Mouse (Mus musculus): ENCODE measurements at regions not wholly inside any gene's neighbourhood (a gene's known extent, or its start where the extent isn't known, plus 50 kb on each side); places are given as distances from the start of the nearest gene placed in this dataset.

DNA sequence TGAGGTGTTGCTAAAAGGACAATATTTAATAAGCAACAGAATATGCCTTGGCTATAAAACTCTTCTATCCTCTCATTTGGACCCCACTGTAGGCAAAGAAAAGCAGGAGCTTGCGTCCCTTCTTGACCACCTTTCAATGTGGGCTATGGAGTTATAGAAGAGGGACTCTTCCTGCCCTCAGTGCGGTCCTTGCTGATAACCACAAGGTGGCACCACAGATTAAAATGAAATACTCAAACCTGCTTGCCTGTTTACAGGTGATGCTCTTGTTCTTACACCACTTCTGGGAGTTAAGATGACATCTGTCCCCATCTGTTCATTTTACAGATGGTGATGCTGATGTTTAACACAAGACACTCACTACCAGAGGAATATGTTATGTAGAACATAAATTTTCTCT is 291.1 kb upstream of the Pappa start:
- H3K4me1 ChIP-seq (ENCODE audit: control insufficient read depth, insufficient read depth, low read length): no peaks in the 10 kb centered on the region
- no peaks in the 10 kb centered on the region for H3K9me3 ChIP-seq (replicated peaks; ENCODE audit: control insufficient read depth, low read length, poor library complexity, severe bottlenecking)
- no peaks in the 10 kb centered on the region for H3K36me3 ChIP-seq (ENCODE audit: control insufficient read depth, insufficient read depth, low read length)
- H3K4me3 ChIP-seq (ENCODE audit: low read depth, low read length): no peak overlapping the region
- no peak overlapping the region for H3K4me2 ChIP-seq (ENCODE audit: low read length)
- H3K9ac ChIP-seq (ENCODE audit: low read depth, low read length): no peak overlapping the region
- no peak overlapping the region for H3K27ac ChIP-seq (ENCODE audit: low read length)
- no peaks in the 10 kb centered on the region for H3K27me3 ChIP-seq (ENCODE audit: control insufficient read depth, insufficient read depth, low read depth, low read length)
- ATAC-seq: no peak
- WGBS: 52% methylated on average over 2 of the region's 2 CpGs

GRCm38 (mm10) chr4:64874521-64874920 is 249.5 kb upstream of the Pappa start:
- Histone ChIP-seq H3K9me3 (replicated peaks; ENCODE audit: control insufficient read depth, low read length, poor library complexity, severe bottlenecking) (no peaks in the 10 kb centered on the region), H3K4me1 (ENCODE audit: control insufficient read depth, insufficient read depth, low read length) (no peaks in the 10 kb centered on the region), H3K27ac (ENCODE audit: low read length) (no peak overlapping the region), H3K4me2 (ENCODE audit: low read length) (no peak overlapping the region), H3K4me3 (ENCODE audit: low read depth, low read length) (no peak overlapping the region), H3K27me3 (ENCODE audit: control insufficient read depth, insufficient read depth, low read depth, low read length) (no peaks in the 10 kb centered on the region), H3K9ac (ENCODE audit: low read depth, low read length) (no peak overlapping the region), H3K36me3 (ENCODE audit: control insufficient read depth, insufficient read depth, low read length) (no peaks in the 10 kb centered on the region)
- WGBS: 82% methylated on average over 2 of the region's 2 CpGs
- ATAC-seq: no peak

GRCm38 (mm10) chr4:64876924-64877323 is 247.1 kb upstream of the Pappa start:
- ATAC-seq: no peak
- no peaks in the 10 kb centered on the region for H3K36me3 ChIP-seq (ENCODE audit: control insufficient read depth, insufficient read depth, low read length)
- H3K4me2 ChIP-seq (ENCODE audit: low read length): no peak overlapping the region
- WGBS: 98% methylated on average over 1 of the region's 1 CpGs
- no peak overlapping the region for H3K4me3 ChIP-seq (ENCODE audit: low read depth, low read length)
- no peak overlapping the region for H3K27ac ChIP-seq (ENCODE audit: low read length)
- no peaks in the 10 kb centered on the region for H3K9me3 ChIP-seq (replicated peaks; ENCODE audit: control insufficient read depth, low read length, poor library complexity, severe bottlenecking)
- H3K9ac ChIP-seq (ENCODE audit: low read depth, low read length): no peak overlapping the region
- H3K27me3 ChIP-seq (ENCODE audit: control insufficient read depth, insufficient read depth, low read depth, low read length): no peaks in the 10 kb centered on the region
- H3K4me1 ChIP-seq (ENCODE audit: control insufficient read depth, insufficient read depth, low read length): no peaks in the 10 kb centered on the region

- H3K4me2 ChIP-seq (ENCODE audit: low read length): no peak overlapping the region
- H3K4me3 ChIP-seq (ENCODE audit: low read depth, low read length): no peak overlapping the region
- H3K4me1 ChIP-seq (ENCODE audit: control insufficient read depth, insufficient read depth, low read length): no peaks in the 10 kb centered on the region
- WGBS: 80% methylated on average over 3 of the region's 3 CpGs
- ATAC-seq: no peak
- no peaks in the 10 kb centered on the region for H3K27me3 ChIP-seq (ENCODE audit: control insufficient read depth, insufficient read depth, low read depth, low read length)
- H3K9me3 ChIP-seq (replicated peaks; ENCODE audit: control insufficient read depth, low read length, poor library complexity, severe bottlenecking): no peaks in the 10 kb centered on the region
- no peaks in the 10 kb centered on the region for H3K36me3 ChIP-seq (ENCODE audit: control insufficient read depth, insufficient read depth, low read length)
- H3K9ac ChIP-seq (ENCODE audit: low read depth, low read length): no peak overlapping the region
- H3K27ac ChIP-seq (ENCODE audit: low read length): no peak overlapping the region
Measured at GRCm38 (mm10) chr4:64897935-64898334, 226.0 kb upstream of the Pappa start.

- Histone ChIP-seq H3K27me3 (ENCODE audit: control insufficient read depth, insufficient read depth, low read depth, low read length) (no peaks in the 10 kb centered on the region), H3K36me3 (ENCODE audit: control insufficient read depth, insufficient read depth, low read length) (no peaks in the 10 kb centered on the region), H3K27ac (ENCODE audit: low read length) (no peak overlapping the region), H3K4me3 (ENCODE audit: low read depth, low read length) (no peak overlapping the region), H3K9ac (ENCODE audit: low read depth, low read length) (no peak overlapping the region), H3K4me2 (ENCODE audit: low read length) (no peak overlapping the region), H3K4me1 (ENCODE audit: control insufficient read depth, insufficient read depth, low read length) (no peaks in the 10 kb centered on the region), H3K9me3 (replicated peaks; ENCODE audit: control insufficient read depth, low read length, poor library complexity, severe bottlenecking) (no peaks in the 10 kb centered on the region)
- WGBS: 71% methylated on average over 5 of the region's 5 CpGs
- ATAC-seq: no peak
Measured at GRCm38 (mm10) chr4:64901091-64901845, 222.7 kb upstream of the Pappa start.

DNA sequence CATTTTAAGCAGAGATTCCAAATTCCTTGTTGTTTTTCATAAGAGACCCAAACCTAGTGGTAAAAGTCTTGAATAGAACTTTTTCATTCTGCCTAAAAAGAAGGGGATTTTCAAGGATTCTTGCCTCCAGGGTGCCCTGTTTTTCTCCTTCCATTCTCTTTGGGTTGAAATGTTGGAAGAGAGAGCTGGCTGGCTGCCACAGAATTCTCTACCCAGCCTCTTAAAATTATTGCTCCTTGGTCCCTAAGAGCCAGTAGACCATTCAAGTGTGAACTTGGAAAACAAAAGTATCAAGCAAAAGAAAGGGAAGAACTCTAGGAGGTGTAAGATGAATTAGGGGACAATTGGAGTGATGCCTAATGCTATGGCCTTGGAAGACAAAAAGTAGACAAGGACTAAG is 200.2 kb upstream of the Pappa start:
- no peaks in the 10 kb centered on the region for H3K4me1 ChIP-seq (ENCODE audit: control insufficient read depth, insufficient read depth, low read length)

GRCm38 (mm10) chr4:64928553-64928952 is 195.4 kb upstream of the Pappa start:
- H3K4me1 ChIP-seq (ENCODE audit: control insufficient read depth, insufficient read depth, low read length): no peaks in the 10 kb centered on the region
- no peak for ATAC-seq
- H3K36me3 ChIP-seq (ENCODE audit: control insufficient read depth, insufficient read depth, low read length): no peaks in the 10 kb centered on the region
- H3K4me2 ChIP-seq (ENCODE audit: low read length): no peak overlapping the region
- H3K9ac ChIP-seq (ENCODE audit: low read depth, low read length): no peak overlapping the region
- no peaks in the 10 kb centered on the region for H3K9me3 ChIP-seq (replicated peaks; ENCODE audit: control insufficient read depth, low read length, poor library complexity, severe bottlenecking)
- no peak overlapping the region for H3K4me3 ChIP-seq (ENCODE audit: low read depth, low read length)
- no peaks in the 10 kb centered on the region for H3K27me3 ChIP-seq (ENCODE audit: control insufficient read depth, insufficient read depth, low read depth, low read length)
- no peak overlapping the region for H3K27ac ChIP-seq (ENCODE audit: low read length)
- 74% methylated on average over 2 of the region's 2 CpGs for WGBS

More for the DNA sequence above, 200.2 kb upstream of the Pappa start:
- H3K9me3 ChIP-seq (replicated peaks; ENCODE audit: control insufficient read depth, low read length, poor library complexity, severe bottlenecking): no peaks in the 10 kb centered on the region
- no peak overlapping the region for H3K4me2 ChIP-seq (ENCODE audit: low read length)
- no peaks in the 10 kb centered on the region for H3K36me3 ChIP-seq (ENCODE audit: control insufficient read depth, insufficient read depth, low read length)
- no peak for ATAC-seq
- H3K27me3 ChIP-seq (ENCODE audit: control insufficient read depth, insufficient read depth, low read depth, low read length): no peaks in the 10 kb centered on the region
- H3K27ac ChIP-seq (ENCODE audit: low read length): no peak overlapping the region
- no peak overlapping the region for H3K9ac ChIP-seq (ENCODE audit: low read depth, low read length)
- H3K4me3 ChIP-seq (ENCODE audit: low read depth, low read length): no peak overlapping the region

DNA sequence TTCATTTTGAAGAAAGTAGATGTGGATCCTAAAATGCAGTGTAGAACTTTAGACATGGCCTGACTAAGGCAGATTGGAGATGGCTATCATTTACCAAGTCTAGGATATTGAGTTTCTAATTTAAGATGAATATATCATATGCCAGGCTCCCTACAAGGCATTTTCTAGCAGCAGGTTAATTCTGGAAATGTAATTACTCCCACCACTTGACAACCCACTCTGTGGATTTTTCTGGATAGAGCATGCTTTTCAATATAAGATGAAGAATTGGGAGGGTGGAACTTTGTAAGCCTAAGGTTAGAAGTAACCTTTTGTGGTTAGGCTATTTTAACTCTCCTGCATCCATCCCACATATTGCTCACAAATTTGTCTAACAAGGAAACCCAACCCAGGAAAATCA is 178.4 kb upstream of the Pappa start:
- Histone ChIP-seq H3K27me3 (ENCODE audit: control insufficient read depth, insufficient read depth, low read depth, low read length) (no peaks in the 10 kb centered on the region), H3K9me3 (replicated peaks; ENCODE audit: control insufficient read depth, low read length, poor library complexity, severe bottlenecking) (no peaks in the 10 kb centered on the region)

GRCm38 (mm10) chr4:64952651-64953050 is 171.3 kb upstream of the Pappa start:
- Histone ChIP-seq H3K9ac (ENCODE audit: low read depth, low read length) (no peak overlapping the region), H3K4me1 (ENCODE audit: control insufficient read depth, insufficient read depth, low read length) (no peaks in the 10 kb centered on the region), H3K27me3 (ENCODE audit: control insufficient read depth, insufficient read depth, low read depth, low read length) (no peaks in the 10 kb centered on the region), H3K36me3 (ENCODE audit: control insufficient read depth, insufficient read depth, low read length) (no peaks in the 10 kb centered on the region), H3K4me2 (ENCODE audit: low read length) (no peak overlapping the region), H3K27ac (ENCODE audit: low read length) (no peak overlapping the region), H3K4me3 (ENCODE audit: low read depth, low read length) (no peak overlapping the region), H3K9me3 (replicated peaks; ENCODE audit: control insufficient read depth, low read length, poor library complexity, severe bottlenecking) (no peaks in the 10 kb centered on the region)
- no peak for ATAC-seq

More for the DNA sequence above, 178.4 kb upstream of the Pappa start:
- Histone ChIP-seq H3K36me3 (ENCODE audit: control insufficient read depth, insufficient read depth, low read length) (no peaks in the 10 kb centered on the region), H3K27ac (ENCODE audit: low read length) (no peak overlapping the region), H3K4me3 (ENCODE audit: low read depth, low read length) (no peak overlapping the region), H3K4me2 (ENCODE audit: low read length) (no peak overlapping the region), H3K9ac (ENCODE audit: low read depth, low read length) (no peak overlapping the region), H3K4me1 (ENCODE audit: control insufficient read depth, insufficient read depth, low read length) (no peaks in the 10 kb centered on the region)
- no peak for ATAC-seq
